Mouse (Mus musculus): ENCODE measurements around the gene Dedd2. TPM values are rescaled to one million over a fixed set of nuclear protein-coding genes. Genes with fewer than 3 reads are reported as not detected.

The Dedd2 gene
- polyA plus RNA-seq (2021; fragmentation: Nextera tagmentation), result 10.7 and 12.7 TPM in 2 replicates
- long read RNA-seq, experiment 1, full-length matches to known transcripts, result 35 of 113 reads
- long read RNA-seq, experiment 1, partial matches to known transcripts, result 9 of 113 reads
- long read RNA-seq, experiment 1, other reads (novel, unspliced or antisense), result 69 of 113 reads
- long read RNA-seq, experiment 2, full-length matches to known transcripts, result 5 of 22 reads
- long read RNA-seq, experiment 2, partial matches to known transcripts, result 2 of 22 reads
- long read RNA-seq, experiment 2, other reads (novel, unspliced or antisense), result 15 of 22 reads

GRCm38 (mm10) chr7:25220457-25221101 is at the start of gene Dedd2:
TSS of gene Dedd2 (minus strand) at chr7:25220615.

GRCm38 (mm10) chr7:25267301-25267750 is 46.9 kb upstream of the Dedd2 start, which contains the start of gene Cic:
TSS of gene Cic (plus strand) at chr7:25267704.

GRCm38 (mm10) chr7:25250141-25250972 is 29.9 kb upstream of the Dedd2 start, which contains the start of gene Erf:
TSS of gene Erf (minus strand) at chr7:25250761.

DNA sequence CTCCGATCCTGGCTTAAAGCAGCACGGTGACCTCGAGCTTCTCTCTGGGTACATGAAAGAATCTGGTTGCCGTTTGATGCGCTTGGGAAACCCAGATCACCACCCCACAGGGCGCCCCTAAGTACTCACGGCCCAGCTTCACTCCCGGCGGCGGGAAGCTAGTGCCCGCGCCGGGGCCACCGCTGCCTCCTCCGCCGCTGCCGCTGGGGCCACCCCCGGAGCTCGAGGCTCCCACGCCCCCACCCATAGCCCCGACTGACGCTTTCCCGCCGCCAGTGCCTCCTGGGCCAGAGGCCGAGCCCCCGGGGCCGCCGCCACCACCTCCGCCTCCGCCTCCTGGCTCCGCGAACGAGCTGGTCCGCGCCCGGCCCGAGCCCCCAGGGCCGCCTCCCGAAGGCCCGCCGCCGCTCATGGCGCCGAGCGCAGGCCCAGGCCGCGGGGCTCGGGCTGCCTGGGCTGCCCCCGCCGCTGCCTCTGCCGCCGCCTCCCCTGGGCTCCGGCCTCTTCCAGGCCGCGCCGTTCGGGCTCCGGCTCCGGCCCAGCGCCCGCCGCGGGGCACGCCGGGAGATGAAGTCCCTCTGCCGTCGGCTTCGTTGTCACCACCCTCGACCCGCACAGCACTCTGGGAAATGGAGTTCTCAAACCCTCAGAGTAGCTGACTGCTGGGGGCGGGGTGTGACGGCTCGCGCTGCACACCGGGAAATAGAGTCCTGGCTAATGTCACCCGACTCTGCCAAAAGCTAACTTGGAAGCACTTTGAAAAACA is 17.0 kb upstream of the Dedd2 start, which contains the start of gene Gsk3a:
Gsk3a (minus strand) TSS at position 603 of the 766 bp plus-strand sequence.

GRCm38 (mm10) chr7:25221102-25221883 is 878 bp upstream of the Dedd2 start, which contains the start of gene Zfp526:
TSS of gene Zfp526 (plus strand) at chr7:25221425.

DNA sequence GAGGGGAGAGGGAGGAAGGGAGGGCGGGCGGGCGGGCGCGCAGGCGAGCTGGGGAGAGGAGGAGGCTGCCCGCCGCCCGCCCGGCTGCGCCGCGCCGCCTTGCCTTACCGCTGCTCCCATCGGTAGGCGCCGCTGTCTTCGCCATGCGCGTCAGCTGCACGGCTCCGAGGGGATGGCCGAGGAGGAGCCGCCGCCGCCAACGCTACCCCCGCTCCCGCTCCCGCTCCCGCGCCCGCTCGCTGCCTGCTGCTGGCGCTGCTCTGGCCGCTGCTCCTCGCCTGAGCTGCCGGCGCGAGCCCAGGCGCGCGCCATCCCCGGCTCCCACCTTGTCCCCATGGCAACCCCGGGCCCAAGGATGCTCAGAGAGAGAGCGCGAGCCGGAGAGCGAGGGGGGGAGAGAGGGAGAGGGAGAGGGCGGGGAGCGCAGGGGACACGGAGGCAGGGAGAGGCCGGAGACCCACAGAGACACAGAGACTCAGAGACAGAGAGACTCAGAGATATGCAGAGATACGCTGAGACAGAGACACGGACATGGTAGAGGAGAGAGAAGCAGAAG is 40.7 kb downstream of the Dedd2 start, which contains the start of gene Pou2f2:
Pou2f2 (minus strand) TSS at position 121 of the 556 bp plus-strand sequence.

Other genes with a start within 250 kb of the Dedd2 start
- 531 and 581 TPM in 2 replicates for gene Rabac1, start 247.9 kb downstream of the Dedd2 start, polyA plus RNA-seq (2021; fragmentation: Nextera tagmentation)
- 803 and 1,080 TPM in 2 replicates for gene Atp1a3, start 214.7 kb downstream of the Dedd2 start, polyA plus RNA-seq (2021; fragmentation: Nextera tagmentation)
- 6.1 and 29.3 TPM in 2 replicates for gene Grik5, start 148.3 kb downstream of the Dedd2 start, polyA plus RNA-seq (2021; fragmentation: Nextera tagmentation)
- 24.1 and 27.1 TPM in 2 replicates for gene Zfp574, start 148.0 kb downstream of the Dedd2 start, polyA plus RNA-seq (2021; fragmentation: Nextera tagmentation)
- 1.2 and 2.3 TPM in 2 replicates for gene Pou2f2, start 40.9 kb downstream of the Dedd2 start, polyA plus RNA-seq (2021; fragmentation: Nextera tagmentation)
- gene Zfp526, start 810 bp upstream of the Dedd2 start, polyA plus RNA-seq (2021; fragmentation: Nextera tagmentation), result 0.44 and 1.6 TPM in 2 replicates
- gene Gsk3a, start 17.2 kb upstream of the Dedd2 start, polyA plus RNA-seq (2021; fragmentation: Nextera tagmentation), result 8.6 and 17.5 TPM in 2 replicates
- 4.2 and 31.4 TPM in 2 replicates for gene Erf, start 30.1 kb upstream of the Dedd2 start, polyA plus RNA-seq (2021; fragmentation: Nextera tagmentation)
- 32.2 and 54.4 TPM in 2 replicates for gene Cic, start 47.1 kb upstream of the Dedd2 start, polyA plus RNA-seq (2021; fragmentation: Nextera tagmentation)
- 49.1 and 57.6 TPM in 2 replicates for gene Pafah1b3, start 77.4 kb upstream of the Dedd2 start, polyA plus RNA-seq (2021; fragmentation: Nextera tagmentation)
- gene Prr19, start 80.8 kb upstream of the Dedd2 start, polyA plus RNA-seq (2021; fragmentation: Nextera tagmentation), result 0.11 and 0.16 TPM in 2 replicates
- gene Tmem145, start 85.5 kb upstream of the Dedd2 start, polyA plus RNA-seq (2021; fragmentation: Nextera tagmentation), result 8.4 and 31.9 TPM in 2 replicates
- 5.8 and 8.3 TPM in 2 replicates for gene Megf8, start 96.5 kb upstream of the Dedd2 start, polyA plus RNA-seq (2021; fragmentation: Nextera tagmentation)
- 0.26 TPM in 1 of 2 replicates, not detected in the other for gene Cnfn, start 149.1 kb upstream of the Dedd2 start, polyA plus RNA-seq (2021; fragmentation: Nextera tagmentation)
- 4.2 and 5.1 TPM in 2 replicates for gene Lipe, start 178.1 kb upstream of the Dedd2 start, polyA plus RNA-seq (2021; fragmentation: Nextera tagmentation)
- not detected in 2 replicates for gene Cxcl17, start 192.3 kb upstream of the Dedd2 start, polyA plus RNA-seq (2021; fragmentation: Nextera tagmentation)